Mouse (Mus musculus): ENCODE measurements around the gene Lrpprc.

DNA sequence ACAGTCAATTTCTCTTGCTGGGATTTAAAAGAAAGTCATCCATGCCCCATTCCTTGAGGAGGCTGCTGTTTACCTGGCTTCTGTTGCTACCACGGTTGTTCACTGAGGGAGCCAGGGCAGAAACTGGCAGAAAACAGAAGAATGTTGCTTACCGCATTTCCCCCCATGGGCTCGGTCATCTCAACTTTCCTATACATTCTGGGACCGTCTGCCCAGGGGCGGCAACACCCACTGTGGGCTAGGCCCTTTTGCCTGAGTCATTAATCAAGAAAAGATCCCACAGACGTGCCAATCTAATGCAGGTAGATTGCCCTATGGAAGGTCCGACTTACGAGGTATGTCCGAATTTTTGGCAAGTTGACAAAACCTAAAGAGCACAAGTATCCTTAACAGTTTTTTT, 44.7 kb upstream of the Lrpprc start:
- TF ChIP-seq CTCF (IDR thresholded peaks at IDR 0.05; ENCODE audit: low read depth, low read length): no peak
- no peak for TF ChIP-seq GATA1 (IDR thresholded peaks at IDR 0.05; ENCODE audit: borderline replicate concordance, low read length)
- TF ChIP-seq POLR2AphosphoS5 (IDR thresholded peaks at IDR 0.05; ENCODE audit: insufficient replicate concordance, low read depth, low read length): no peak
- TF ChIP-seq TAL1 (conservative IDR thresholded peaks at IDR 0.05; ENCODE audit: low read depth, low read length): no peak
- TF ChIP-seq GATA2 (IDR thresholded peaks at IDR 0.05; ENCODE audit: borderline replicate concordance, low read depth, low read length): no peak
